Mouse (Mus musculus) erythroid progenitor cell, adult 5-6 weeks (primary cell): ENCODE measurements around the gene Asic2. TPM values are rescaled to one million over a fixed set of nuclear protein-coding genes. Genes with fewer than 3 reads are reported as not detected.

Experiments
- ATAC-seq: replicated peaks from 2 replicates; pipeline ENCODE4 v1.8.0; 2016; ENCODE audit warnings: moderate number of reproducible peaks, mild to moderate bottlenecking, moderate TSS enrichment, inconsistent platforms; ENCODE audit not compliant: poor library complexity, low FRiP score, severe bottlenecking
- total RNA-seq, 2 experiments: library from RNA; stranded (forward) in 1 of 2; stranded (reverse) in 1 of 2; fragments of 150-400 nt in 1 of 2; fragments of 186-747, 209-891 nt in 1 of 2; gene quantifications; 2 replicates each; pipeline versions ENCODE4 v1.2.3 to v1.2.4; 2015 to 2017; ENCODE audit warnings: low replicate concordance in 2 of 2

Gene Asic2
- total RNA-seq, 2 experiments from 2014 or later: 0.76 TPM; not detected in 1

GRCm38 (mm10) chr11:81497652-81498391 is 470.4 kb downstream of the Asic2 start:
- ATAC-seq: no peak

GRCm38 (mm10) chr11:81496446-81496845 is 471.8 kb downstream of the Asic2 start:
- no peak for ATAC-seq

- no peak for ATAC-seq
These were observed 475.9 kb downstream of the Asic2 start for GRCm38 (mm10) chr11:81492351-81492750.

GRCm38 (mm10) chr11:81489144-81489735 is 479.0 kb downstream of the Asic2 start:
- no peak for ATAC-seq

- no peak for ATAC-seq
These were observed 479.6 kb downstream of the Asic2 start for GRCm38 (mm10) chr11:81488681-81489080.

- no peak for ATAC-seq
These were observed 481.9 kb downstream of the Asic2 start for GRCm38 (mm10) chr11:81486265-81486940.

- no peak for ATAC-seq
These were observed 487.1 kb downstream of the Asic2 start for GRCm38 (mm10) chr11:81481198-81481597.

- no peak for ATAC-seq
These were observed 492.0 kb downstream of the Asic2 start for GRCm38 (mm10) chr11:81476231-81476630.

GRCm38 (mm10) chr11:81474121-81474520 is 494.1 kb downstream of the Asic2 start:
- no peak for ATAC-seq

GRCm38 (mm10) chr11:81462199-81462598 is 506.1 kb downstream of the Asic2 start:
- no peak for ATAC-seq

GRCm38 (mm10) chr11:81461748-81462147 is 506.5 kb downstream of the Asic2 start:
- no peak for ATAC-seq

- ATAC-seq: no peak
These were observed 513.3 kb downstream of the Asic2 start for GRCm38 (mm10) chr11:81454921-81455320.

GRCm38 (mm10) chr11:81454111-81454510 is 514.1 kb downstream of the Asic2 start:
- ATAC-seq: no peak

- no peak for ATAC-seq
These were observed 519.0 kb downstream of the Asic2 start for GRCm38 (mm10) chr11:81449271-81449705.

GRCm38 (mm10) chr11:81446347-81446746 is 521.9 kb downstream of the Asic2 start:
- no peak for ATAC-seq

GRCm38 (mm10) chr11:81426857-81427256 is 541.4 kb downstream of the Asic2 start:
- ATAC-seq: no peak

- no peak for ATAC-seq
These were observed 549.1 kb downstream of the Asic2 start for GRCm38 (mm10) chr11:81419112-81419511.

- ATAC-seq: no peak
These were observed 550.2 kb downstream of the Asic2 start for GRCm38 (mm10) chr11:81418027-81418426.

GRCm38 (mm10) chr11:81416319-81416718 is 551.9 kb downstream of the Asic2 start:
- no peak for ATAC-seq

- no peak for ATAC-seq
These were observed 553.7 kb downstream of the Asic2 start for GRCm38 (mm10) chr11:81414596-81414995.

- ATAC-seq: no peak
These were observed 557.0 kb downstream of the Asic2 start for GRCm38 (mm10) chr11:81411251-81411650.
